Mouse (Mus musculus) E14TG2a.4 (cell line): ENCODE measurements around the gene Cacna1d.

Source experiments
- H3K27me3 ChIP-seq: 2 replicates; pipeline ENCODE4 v1.6.1; 2014; ENCODE audit warnings: low read length, control low read depth; ENCODE audit not compliant: insufficient read depth
- H3K36me3 ChIP-seq: 2 replicates; pipeline ENCODE4 v1.6.1; 2014; ENCODE audit warnings: low read length, control low read depth; ENCODE audit not compliant: insufficient read depth
- H3K4me1 ChIP-seq: replicated peaks from 2 replicates; pipeline ENCODE4 v1.6.1; 2014; ENCODE audit warnings: low read depth, low read length, control low read depth
- H3K4me3 ChIP-seq: replicated peaks from 2 replicates; pipeline ENCODE4 v1.5.1; 2014; ENCODE audit warnings: mild to moderate bottlenecking, low read length
- H3K9me3 ChIP-seq: 2 replicates; pipeline ENCODE4 v1.6.1; 2014; ENCODE audit warnings: low read length, control low read depth
- CTCF ChIP-seq: conservative IDR thresholded peaks from 2 replicates; pipeline ENCODE4 v1.5.1; 2014; ENCODE audit warnings: low read length
- NANOG ChIP-seq: IDR thresholded peaks from 2 replicates; pipeline ENCODE4 v1.6.1; 2014; ENCODE audit warnings: borderline replicate concordance, low read length, mixed read lengths
- POU5F1 ChIP-seq: IDR thresholded peaks from 2 replicates; pipeline ENCODE4 v1.6.1; 2014; ENCODE audit warnings: low read length, borderline replicate concordance

The Cacna1d gene

GRCm38 (mm10) chr14:30435316-30435715, 55.9 kb downstream of the Cacna1d start:
- no peak overlapping the region for H3K4me3 ChIP-seq
- H3K9me3 ChIP-seq = no peaks in the 10 kb centered on the region
- H3K4me1 ChIP-seq = peaks cover 18% of the 10 kb centered on the region
- no peaks in the 10 kb centered on the region for H3K27me3 ChIP-seq
- H3K36me3 ChIP-seq = no peaks in the 10 kb centered on the region
- TF ChIP-seq NANOG (no peak), CTCF (no peak), POU5F1 (no peak)

GRCm38 (mm10) chr14:30430446-30430845, 60.8 kb downstream of the Cacna1d start:
- Histone ChIP-seq H3K4me3 (peak overlapping the region; percentile 55), H3K36me3 (no peaks in the 10 kb centered on the region), H3K4me1 (peaks cover 57% of the 10 kb centered on the region), H3K27me3 (no peaks in the 10 kb centered on the region), H3K9me3 (no peaks in the 10 kb centered on the region; the same call in 1 of the 2 replicates)
- TF ChIP-seq NANOG (no peak), POU5F1 (no peak), CTCF (no peak)

DNA sequence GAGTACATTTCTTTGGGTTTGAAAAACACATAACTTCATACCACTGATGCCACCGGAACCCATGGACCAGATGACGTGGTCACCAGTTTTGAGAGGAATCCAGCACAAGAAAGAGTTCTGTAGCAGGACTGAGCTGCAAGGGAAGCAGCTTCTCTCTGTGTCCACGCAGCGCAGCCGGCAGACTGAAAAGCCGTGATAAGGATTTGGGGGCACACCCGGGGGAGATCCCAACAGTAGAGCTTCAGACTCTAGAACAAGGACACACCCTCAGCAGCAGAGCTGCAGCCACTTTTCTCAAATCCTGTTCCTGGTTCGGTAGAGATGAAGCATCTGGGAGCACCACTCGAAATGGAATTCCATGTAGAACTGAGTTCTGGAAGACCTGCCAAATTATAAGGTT, 61.2 kb downstream of the Cacna1d start:
- Histone ChIP-seq H3K36me3 (no peaks in the 10 kb centered on the region), H3K27me3 (no peaks in the 10 kb centered on the region), H3K4me1 (peaks cover 57% of the 10 kb centered on the region), H3K9me3 (no peaks in the 10 kb centered on the region; the same call in 1 of the 2 replicates), H3K4me3 (peak overlapping the region; percentile 55)
- no peak for TF ChIP-seq POU5F1
- no peak for TF ChIP-seq NANOG
- TF ChIP-seq CTCF = no peak

GRCm38 (mm10) chr14:30429606-30430005, 61.6 kb downstream of the Cacna1d start:
- Histone ChIP-seq H3K9me3 (no peaks in the 10 kb centered on the region; the same call in 1 of the 2 replicates), H3K4me3 (peak overlapping the region; percentile 55; the same call in 1 of the 2 replicates), H3K4me1 (peaks cover 57% of the 10 kb centered on the region), H3K27me3 (no peaks in the 10 kb centered on the region), H3K36me3 (no peaks in the 10 kb centered on the region)
- no peak for TF ChIP-seq POU5F1
- TF ChIP-seq NANOG = no peak
- no peak for TF ChIP-seq CTCF

DNA sequence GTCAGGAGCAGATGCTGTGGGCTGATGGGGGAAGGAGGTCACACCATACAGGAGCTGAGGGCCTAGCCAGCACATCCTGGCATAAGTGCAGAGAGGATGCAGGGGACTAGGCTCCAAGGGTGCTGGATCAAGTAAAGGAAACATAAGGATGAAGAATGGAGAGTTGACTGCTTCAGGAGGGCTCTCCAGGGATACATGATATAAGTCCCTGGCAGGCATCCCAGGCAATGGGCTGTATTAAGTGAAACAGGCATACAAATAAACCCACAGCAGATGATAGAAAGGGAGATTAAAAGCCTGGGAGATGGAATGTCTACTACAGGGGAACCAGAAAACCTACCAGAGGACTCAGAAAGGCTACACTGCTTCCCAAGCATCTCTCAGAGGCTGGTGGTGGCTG, 62.5 kb downstream of the Cacna1d start:
- Histone ChIP-seq H3K9me3 (no peaks in the 10 kb centered on the region; the same call in 1 of the 2 replicates), H3K36me3 (no peaks in the 10 kb centered on the region), H3K4me1 (peaks cover 49% of the 10 kb centered on the region), H3K4me3 (no peak overlapping the region), H3K27me3 (no peaks in the 10 kb centered on the region)
- TF ChIP-seq CTCF (no peak), POU5F1 (no peak), NANOG (no peak)

- H3K27me3 ChIP-seq = no peaks in the 10 kb centered on the region
- H3K9me3 ChIP-seq = no peaks in the 10 kb centered on the region; the same call in 1 of the 2 replicates
- no peak overlapping the region for H3K4me3 ChIP-seq
- no peaks in the 10 kb centered on the region for H3K36me3 ChIP-seq
- peaks cover 45% of the 10 kb centered on the region for H3K4me1 ChIP-seq
- TF ChIP-seq CTCF = no peak
- TF ChIP-seq POU5F1 = no peak
- TF ChIP-seq NANOG = no peak
Measured at GRCm38 (mm10) chr14:30425876-30426275, 65.4 kb downstream of the Cacna1d start.

GRCm38 (mm10) chr14:30425175-30425574, 66.1 kb downstream of the Cacna1d start:
- no peaks in the 10 kb centered on the region for H3K27me3 ChIP-seq
- H3K4me3 ChIP-seq = no peak overlapping the region
- no peaks in the 10 kb centered on the region; the same call in 1 of the 2 replicates for H3K9me3 ChIP-seq
- H3K36me3 ChIP-seq = no peaks in the 10 kb centered on the region
- H3K4me1 ChIP-seq = peaks cover 38% of the 10 kb centered on the region
- no peak for TF ChIP-seq CTCF
- TF ChIP-seq POU5F1 = no peak
- no peak for TF ChIP-seq NANOG

DNA sequence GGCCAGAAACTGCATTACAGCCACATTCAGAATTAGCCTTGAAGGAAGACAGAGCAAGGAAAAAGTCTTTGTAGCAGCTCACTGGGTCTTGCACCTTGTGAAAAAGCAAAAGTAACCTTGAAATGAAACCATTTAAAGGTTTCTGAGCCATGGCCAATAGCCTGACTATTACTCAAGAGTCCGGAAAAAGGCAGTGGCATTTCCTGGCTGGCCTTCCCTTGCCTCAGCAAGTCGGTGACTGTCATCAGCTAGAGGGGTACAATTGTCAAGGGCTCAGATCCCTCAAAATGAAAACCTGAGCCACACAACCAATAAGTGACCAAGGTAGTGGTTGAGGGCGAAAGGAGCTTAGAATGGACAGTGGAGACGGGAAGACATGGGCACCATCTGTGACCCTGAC, 66.6 kb downstream of the Cacna1d start:
- Histone ChIP-seq H3K4me1 (peaks cover 32% of the 10 kb centered on the region), H3K27me3 (no peaks in the 10 kb centered on the region), H3K9me3 (no peaks in the 10 kb centered on the region; the same call in 1 of the 2 replicates), H3K4me3 (no peak overlapping the region), H3K36me3 (no peaks in the 10 kb centered on the region)
- TF ChIP-seq CTCF (no peak), POU5F1 (no peak), NANOG (no peak)

DNA sequence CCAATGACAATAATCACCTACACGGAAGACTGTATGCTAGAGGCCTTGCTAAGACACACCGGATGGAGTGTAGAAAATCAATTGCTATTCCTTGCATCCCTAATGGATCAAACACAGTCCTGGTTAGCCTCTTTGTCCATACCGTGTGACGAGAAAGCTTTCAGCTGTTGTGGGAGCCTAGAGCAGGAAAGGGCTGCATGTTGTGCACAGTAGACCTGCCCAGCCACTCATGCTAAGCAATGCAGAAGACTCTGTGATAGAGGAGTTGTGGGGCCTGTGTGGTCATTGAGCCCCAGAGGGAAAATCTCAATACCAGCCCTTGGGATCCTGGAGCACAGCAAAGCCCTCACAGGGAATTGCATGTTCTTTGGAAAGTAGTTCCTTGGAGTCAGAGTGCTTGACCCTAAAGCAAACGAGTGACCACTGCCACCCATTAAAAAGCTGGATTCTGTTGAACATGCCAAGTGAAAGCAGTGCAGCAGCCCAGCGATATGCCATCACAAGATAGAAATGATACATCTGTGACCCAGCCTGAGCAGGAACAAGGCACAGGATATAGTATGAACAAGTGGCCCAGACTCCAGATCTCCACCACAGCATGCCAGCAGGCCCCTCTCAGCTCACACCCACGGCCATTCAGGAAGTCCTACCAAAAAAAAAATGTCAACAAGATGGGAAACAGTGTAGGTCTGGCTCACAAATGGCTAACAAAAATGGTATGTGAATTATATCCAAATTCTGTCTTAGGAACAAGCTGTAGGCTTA, 68.7 kb downstream of the Cacna1d start:
- H3K4me3 ChIP-seq = no peak overlapping the region

More for the DNA sequence above, 68.7 kb downstream of the Cacna1d start:
- TF ChIP-seq CTCF (no peak), POU5F1 (no peak), NANOG (no peak)
- Histone ChIP-seq H3K4me1 (peaks cover 17% of the 10 kb centered on the region), H3K36me3 (no peaks in the 10 kb centered on the region), H3K9me3 (no peaks in the 10 kb centered on the region), H3K27me3 (no peaks in the 10 kb centered on the region)
